Mouse (Mus musculus) embryonic facial prominence, embryonic 15.5 days (tissue): ENCODE measurements around the gene Mdfi. TPM values are rescaled to one million over a fixed set of nuclear protein-coding genes. Genes with fewer than 3 reads are reported as not detected.

ENCODE experiments used
- ATAC-seq: fragments of 200-750 bp; cut with Nextera tagmentation; 2 replicates; pipeline ENCODE4 v1.8.0; 2017; ENCODE audit warnings: low read depth, moderate TSS enrichment; ENCODE audit not compliant: insufficient number of reproducible peaks, low FRiP score, low TSS enrichment
- H3K27ac ChIP-seq: fragments of 300-500 bp; sonication (generic); replicated peaks from 2 replicates; pipeline ENCODE4 v1.5.1; 2015; ENCODE audit warnings: mild to moderate bottlenecking, inconsistent platforms
- H3K27me3 ChIP-seq: fragments of 300-500 bp; sonication (generic); 2 replicates; pipeline ENCODE4 v1.6.1; 2015; ENCODE audit warnings: inconsistent platforms
- H3K36me3 ChIP-seq: fragments of 300-500 bp; sonication (generic); 2 replicates; pipeline ENCODE4 v1.6.1; 2015; ENCODE audit warnings: mild to moderate bottlenecking, inconsistent platforms
- H3K4me1 ChIP-seq: fragments of 300-500 bp; sonication (generic); 2 replicates; pipeline ENCODE4 v1.6.1; 2015; ENCODE audit warnings: inconsistent platforms
- H3K4me2 ChIP-seq: fragments of 300-500 bp; sonication (generic); replicated peaks from 2 replicates; pipeline ENCODE4 v1.6.1; 2015; ENCODE audit warnings: mild to moderate bottlenecking, inconsistent platforms
- H3K4me3 ChIP-seq: fragments of 300-500 bp; sonication (generic); replicated peaks from 2 replicates; pipeline ENCODE4 v1.5.1; 2015; ENCODE audit warnings: mild to moderate bottlenecking, inconsistent platforms
- H3K9ac ChIP-seq: fragments of 300-500 bp; sonication (generic); 2 replicates; pipeline ENCODE4 v1.6.1; 2015; ENCODE audit warnings: inconsistent platforms
- H3K9me3 ChIP-seq: fragments of 300-500 bp; sonication (generic); replicated peaks from 2 replicates; pipeline ENCODE4 v1.6.1; 2016; ENCODE audit warnings: inconsistent platforms
- WGBS: fragments of 180-500 bp; shearing (Covaris S2); methylation state at CpG from one replicate; pipeline ENCODE4 v1.1.7; 2015; 5-methylcytosine and 5-hydroxymethylcytosine counted together
- polyA plus RNA-seq: library from polyadenylated mRNA; unstranded; fragments of >200 nt; fragmentation: Nextera tagmentation; extraction: Ambion mirVana; gene quantifications from 2 replicates; pipeline ENCODE4 v1.2.1, GENCODE M21; 2015

Gene Mdfi
- polyA plus RNA-seq, result 21.2 and 25.3 TPM in 2 replicates

- H3K4me2 ChIP-seq, result peak within 1 kb of the TSS; percentile 58
- ATAC-seq, result no peak
- no peaks in the 10 kb centered on the region for H3K9me3 ChIP-seq
- H3K4me1 ChIP-seq, result peaks cover 48% of the 10 kb centered on the region
- 7% methylated on average over 18 of the region's 18 CpGs for WGBS
- H3K27me3 ChIP-seq, result no peaks in the 10 kb centered on the region
- peak within 1 kb of the TSS; percentile 61 for H3K4me3 ChIP-seq
- H3K9ac ChIP-seq, result peak within 1 kb of the TSS; percentile 47
- peaks cover 3% of the 10 kb centered on the region; the same call in 1 of the 2 replicates for H3K36me3 ChIP-seq
- peak within 1 kb of the TSS; percentile 83 for H3K27ac ChIP-seq
Observed at GRCm38 (mm10) chr17:47834482-47834767, at the start of gene Mdfi. Gene Mdfi (minus strand): TSS chr17:47834691.

DNA sequence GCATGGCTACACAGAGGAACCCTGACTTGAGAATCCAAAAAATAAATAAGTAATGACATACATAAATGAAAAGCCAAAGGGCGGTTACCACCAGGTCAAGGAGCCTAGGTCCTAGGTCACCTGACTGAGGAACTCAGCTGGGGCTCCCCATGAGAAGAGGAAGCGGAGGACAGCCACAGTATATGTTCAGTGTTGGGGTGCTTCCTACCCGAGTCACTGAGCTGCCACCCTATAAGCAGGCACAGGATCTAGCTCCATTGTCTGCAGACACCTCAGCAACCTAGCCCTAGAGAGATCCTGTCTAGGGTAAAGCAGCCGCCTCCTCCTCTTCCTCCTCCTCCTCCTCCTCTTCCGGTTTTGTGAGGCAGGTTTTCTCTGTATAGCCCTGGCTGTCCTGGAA lies 48.6 kb upstream of the Mdfi start:
- no peaks in the 10 kb centered on the region; the same call in 1 of the 2 replicates for H3K36me3 ChIP-seq
- H3K9ac ChIP-seq, result no peak overlapping the region
- no peak for ATAC-seq
- H3K27me3 ChIP-seq, result no peaks in the 10 kb centered on the region
- no peak overlapping the region for H3K27ac ChIP-seq
- no peak overlapping the region for H3K4me2 ChIP-seq
- no peak overlapping the region for H3K4me3 ChIP-seq
- no peaks in the 10 kb centered on the region for H3K9me3 ChIP-seq
- H3K4me1 ChIP-seq, result peaks cover 58% of the 10 kb centered on the region
- 79% methylated on average over 5 of the region's 5 CpGs for WGBS

DNA sequence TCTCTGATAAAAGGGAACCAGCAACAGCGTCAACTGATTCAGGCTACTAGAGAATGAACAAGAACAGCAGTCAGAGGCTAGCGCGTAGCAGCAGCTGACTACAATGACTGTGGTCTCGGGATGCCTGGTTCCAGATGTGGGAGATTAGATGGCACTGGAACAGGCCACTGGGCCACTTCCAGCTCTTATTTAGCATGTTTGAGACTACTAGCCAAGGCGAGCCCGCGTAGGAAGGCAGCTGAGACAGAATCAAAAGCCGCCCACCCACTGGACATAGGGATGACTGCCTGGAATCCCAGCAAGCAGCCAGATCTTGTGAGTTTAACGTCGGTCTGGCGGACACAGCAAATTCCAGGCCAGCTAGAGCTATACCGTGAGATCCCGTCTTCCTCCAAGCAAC lies 46.8 kb upstream of the Mdfi start:
- ATAC-seq, result no peak
- no peak overlapping the region for H3K4me2 ChIP-seq
- WGBS, result 37% methylated on average over 13 of the region's 13 CpGs
- H3K4me3 ChIP-seq, result no peak overlapping the region
- no peak overlapping the region for H3K9ac ChIP-seq
- peak overlapping the region; percentile 44 for H3K27ac ChIP-seq
- no peaks in the 10 kb centered on the region; the same call in 1 of the 2 replicates for H3K36me3 ChIP-seq
- H3K4me1 ChIP-seq, result peaks cover 55% of the 10 kb centered on the region
- no peaks in the 10 kb centered on the region for H3K27me3 ChIP-seq
- no peaks in the 10 kb centered on the region for H3K9me3 ChIP-seq

DNA sequence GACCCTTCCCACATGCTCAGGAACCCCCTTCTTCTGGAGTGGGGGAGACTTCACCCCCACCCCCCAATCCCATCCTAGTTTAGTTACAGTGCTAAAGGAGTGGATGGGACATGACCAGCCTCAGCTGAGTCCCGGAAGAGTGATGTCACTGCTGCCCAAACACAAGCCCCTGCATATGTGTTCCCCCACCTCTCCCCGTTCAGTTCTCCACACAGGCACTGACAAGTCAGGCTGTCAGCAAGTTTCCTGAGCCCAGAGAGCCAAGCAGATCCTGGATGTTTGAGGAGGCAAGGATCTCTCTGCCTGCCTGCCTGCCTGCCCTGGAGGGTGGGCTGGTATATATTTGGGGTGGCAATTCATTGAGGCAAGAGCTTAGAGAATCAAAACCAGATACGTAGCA lies 44.7 kb upstream of the Mdfi start:
- peaks cover 11% of the 10 kb centered on the region for H3K36me3 ChIP-seq
- peak overlapping the region; percentile 58 for H3K27ac ChIP-seq
- H3K4me3 ChIP-seq, result peak overlapping the region; percentile 31; the same call in 1 of the 2 replicates

GRCm38 (mm10) chr17:47878378-47879089 lies 44.0 kb upstream of the Mdfi start:
- Histone ChIP-seq H3K27me3 (no peaks in the 10 kb centered on the region), H3K4me1 (peaks cover 63% of the 10 kb centered on the region), H3K4me2 (peak overlapping the region; percentile 55), H3K4me3 (peak overlapping the region; percentile 31), H3K9ac (peak overlapping the region; percentile 6; the same call in 1 of the 2 replicates), H3K27ac (peak overlapping the region; percentile 55), H3K9me3 (no peaks in the 10 kb centered on the region), H3K36me3 (peaks cover 11% of the 10 kb centered on the region)
- ATAC-seq, result 0 out of 2 replicates have a peak, but pooled peaks have one; percentile 30
- 6% methylated on average over 35 of the region's 35 CpGs for WGBS

More for the DNA sequence above, 44.7 kb upstream of the Mdfi start:
- H3K9ac ChIP-seq, result no peak overlapping the region
- 13% methylated on average over 3 of the region's 3 CpGs for WGBS
- H3K9me3 ChIP-seq, result no peaks in the 10 kb centered on the region
- H3K4me1 ChIP-seq, result peaks cover 56% of the 10 kb centered on the region
- ATAC-seq, result peak; percentile 7; the same call in 1 of the 2 replicates
- H3K4me2 ChIP-seq, result peak overlapping the region; percentile 55
- H3K27me3 ChIP-seq, result no peaks in the 10 kb centered on the region

GRCm38 (mm10) chr17:47877715-47878377 lies 43.4 kb upstream of the Mdfi start:
- peaks cover 68% of the 10 kb centered on the region for H3K4me1 ChIP-seq
- peak overlapping the region; percentile 55 for H3K4me2 ChIP-seq
- H3K27me3 ChIP-seq, result no peaks in the 10 kb centered on the region
- H3K36me3 ChIP-seq, result peaks cover 11% of the 10 kb centered on the region
- H3K9ac ChIP-seq, result no peak overlapping the region
- no peak for ATAC-seq
- 0 out of 2 replicates have a peak overlapping the region, but pooled peaks have one; percentile 55 for H3K27ac ChIP-seq
- 42% methylated on average over 10 of the region's 10 CpGs for WGBS
- H3K4me3 ChIP-seq, result peak overlapping the region; percentile 31; the same call in 1 of the 2 replicates
- no peaks in the 10 kb centered on the region for H3K9me3 ChIP-seq

- H3K9me3 ChIP-seq, result no peaks in the 10 kb centered on the region
- no peak for ATAC-seq
- H3K4me3 ChIP-seq, result no peak overlapping the region
- 48% methylated on average over 26 of the region's 26 CpGs for WGBS
- peaks cover 65% of the 10 kb centered on the region for H3K4me1 ChIP-seq
- no peak overlapping the region for H3K4me2 ChIP-seq
- no peak overlapping the region for H3K9ac ChIP-seq
- no peaks in the 10 kb centered on the region for H3K27me3 ChIP-seq
- no peak overlapping the region; the same call in 1 of the 2 replicates for H3K27ac ChIP-seq
- peaks cover 12% of the 10 kb centered on the region for H3K36me3 ChIP-seq
Observed at GRCm38 (mm10) chr17:47876776-47877714, 42.6 kb upstream of the Mdfi start.

DNA sequence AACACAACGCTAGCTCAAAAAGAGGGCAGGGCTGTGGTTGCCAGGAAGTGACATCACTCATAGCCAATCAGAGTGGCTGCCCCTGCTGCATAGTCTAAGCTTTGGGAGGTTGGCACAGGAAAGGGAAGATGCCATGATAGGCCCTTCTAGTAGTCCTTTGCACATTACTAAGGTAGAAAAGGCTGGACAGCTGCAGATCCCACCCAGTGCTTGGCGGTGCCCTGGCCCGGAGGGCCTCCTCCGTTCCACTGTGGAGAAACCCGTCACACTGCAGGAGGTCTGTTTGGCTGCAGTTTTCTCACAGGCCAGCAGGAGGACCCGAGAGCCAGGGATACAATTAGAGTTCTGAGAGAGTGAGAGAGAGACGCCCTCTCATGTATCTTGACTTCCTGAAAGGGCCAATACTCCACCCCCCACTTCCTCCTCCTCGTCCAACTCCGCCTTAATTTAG lies 38.9 kb upstream of the Mdfi start:
- no peak overlapping the region for H3K9ac ChIP-seq
- no peak overlapping the region for H3K27ac ChIP-seq
- H3K9me3 ChIP-seq, result no peaks in the 10 kb centered on the region
- H3K4me2 ChIP-seq, result peak overlapping the region; percentile 35
- no peaks in the 10 kb centered on the region for H3K27me3 ChIP-seq
- H3K36me3 ChIP-seq, result peaks cover 46% of the 10 kb centered on the region
- WGBS, result 7% methylated on average over 9 of the region's 9 CpGs
- peak; percentile 52; the same call in 1 of the 2 replicates for ATAC-seq
- H3K4me1 ChIP-seq, result peaks cover 28% of the 10 kb centered on the region
- H3K4me3 ChIP-seq, result 0 out of 2 replicates have a peak overlapping the region, but pooled peaks have one; percentile 14

GRCm38 (mm10) chr17:47872311-47873011 lies 38.0 kb upstream of the Mdfi start:
- Histone ChIP-seq H3K36me3 (peaks cover 49% of the 10 kb centered on the region), H3K9me3 (no peaks in the 10 kb centered on the region), H3K27ac (no peak overlapping the region), H3K4me2 (no peak overlapping the region), H3K4me1 (peaks cover 19% of the 10 kb centered on the region), H3K4me3 (no peak overlapping the region), H3K27me3 (no peaks in the 10 kb centered on the region), H3K9ac (no peak overlapping the region)
- WGBS, result 84% methylated on average over 31 of the region's 31 CpGs
- ATAC-seq, result no peak

DNA sequence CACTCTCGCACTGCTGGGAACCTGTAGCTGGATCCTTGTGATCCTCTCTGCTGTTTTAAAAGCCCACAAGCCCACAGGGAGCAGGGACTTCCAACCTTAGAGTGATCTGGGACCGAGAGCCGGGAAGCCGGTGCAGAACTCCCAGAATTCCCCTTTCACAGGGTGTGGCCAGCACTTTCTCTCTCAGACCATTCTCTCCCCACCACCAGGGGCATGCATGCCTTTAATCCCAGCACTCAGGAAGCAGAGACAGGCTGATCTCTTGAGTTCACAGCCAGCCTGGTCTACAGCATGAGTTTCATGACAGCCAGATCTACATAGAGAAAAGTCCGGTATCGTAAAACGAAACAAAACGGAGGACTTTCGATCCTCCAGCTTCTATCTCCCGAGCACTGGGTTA lies 35.4 kb upstream of the Mdfi start:
- Histone ChIP-seq H3K36me3 (peaks cover 41% of the 10 kb centered on the region), H3K9ac (no peak overlapping the region)
- 88% methylated on average over 10 of the region's 10 CpGs for WGBS

More for the DNA sequence above, 35.4 kb upstream of the Mdfi start:
- no peak overlapping the region for H3K4me2 ChIP-seq
- ATAC-seq, result no peak
- no peaks in the 10 kb centered on the region for H3K9me3 ChIP-seq
- no peaks in the 10 kb centered on the region for H3K27me3 ChIP-seq
- no peak overlapping the region for H3K4me3 ChIP-seq
- H3K4me1 ChIP-seq, result peaks cover 13% of the 10 kb centered on the region
- no peak overlapping the region for H3K27ac ChIP-seq
